Mouse (Mus musculus) retina, postnatal 1 day (tissue): ENCODE data around the gene Sod2.
"Not testable (repeated sequence)": the region's sequence is repeated elsewhere in the genome, so short reads cannot be mapped to it uniquely, and the experiment has no call there.

Experiments
- DNase-seq: peaks from one replicate; pipeline ENCODE4 v3.0.0-alpha.2; 2012

Gene Sod2

GRCm38 (mm10) chr17:13006546-13006945 lies at the start of gene Sod2:
Sod2 (plus strand) TSS chr17:13006846.
- not testable (repeated sequence) for DNase-seq

GRCm38 (mm10) chr17:12959377-12959776 lies 47.3 kb upstream of the Sod2 start:
- DNase-seq, result not testable (repeated sequence)

- DNase-seq, result peak; percentile 96
Measured at GRCm38 (mm10) chr17:12960331-12960873, 46.2 kb upstream of the Sod2 start, which contains the start of gene Acat2. Acat2 (minus strand) TSS chr17:12960747.

GRCm38 (mm10) chr17:12963476-12963875 lies 43.2 kb upstream of the Sod2 start:
- DNase-seq, result no peak

- no peak for DNase-seq
Measured at GRCm38 (mm10) chr17:12967173-12967572, 39.5 kb upstream of the Sod2 start.

- DNase-seq, result no peak
Measured at GRCm38 (mm10) chr17:12973851-12974250, 32.8 kb upstream of the Sod2 start.

GRCm38 (mm10) chr17:12978546-12978945 lies 28.1 kb upstream of the Sod2 start:
- DNase-seq, result no peak

- no peak for DNase-seq
Measured at GRCm38 (mm10) chr17:12983988-12984387, 22.7 kb upstream of the Sod2 start.

- not testable (repeated sequence) for DNase-seq
Measured at GRCm38 (mm10) chr17:12988096-12988495, 18.6 kb upstream of the Sod2 start.

GRCm38 (mm10) chr17:12990567-12991145 lies 16.0 kb upstream of the Sod2 start:
- no peak for DNase-seq

GRCm38 (mm10) chr17:12991194-12991634 lies 15.4 kb upstream of the Sod2 start:
- peak; percentile 21 for DNase-seq

- peak; percentile 92 for DNase-seq
Measured at GRCm38 (mm10) chr17:12991635-12992358, 14.8 kb upstream of the Sod2 start.

- DNase-seq, result peak; percentile 98
Measured at GRCm38 (mm10) chr17:12992470-12992991, 14.1 kb upstream of the Sod2 start.

GRCm38 (mm10) chr17:12994069-12994468 lies 12.6 kb upstream of the Sod2 start, which contains the start of gene Wtap:
Wtap (minus strand) TSS chr17:12994169.
- no peak for DNase-seq

- DNase-seq, result peak; percentile 63
Measured at GRCm38 (mm10) chr17:12996345-12996744, 10.3 kb upstream of the Sod2 start.

GRCm38 (mm10) chr17:12997890-12998289 lies 8.8 kb upstream of the Sod2 start:
- no peak for DNase-seq

- DNase-seq, result no peak
Measured at GRCm38 (mm10) chr17:12999069-12999468, 7.6 kb upstream of the Sod2 start.

GRCm38 (mm10) chr17:13002243-13002642 lies 4.4 kb upstream of the Sod2 start:
- not testable (repeated sequence) for DNase-seq

GRCm38 (mm10) chr17:13004436-13004835 lies 2.2 kb upstream of the Sod2 start:
- not testable (repeated sequence) for DNase-seq

- peak; percentile 56 for DNase-seq
Measured at GRCm38 (mm10) chr17:13006984-13007383, 338 bp downstream of the Sod2 start.

- peak; percentile 98 for DNase-seq
Measured at GRCm38 (mm10) chr17:13007730-13008425, 1.2 kb downstream of the Sod2 start.

- DNase-seq, result no peak
Measured at GRCm38 (mm10) chr17:13008528-13008927, 1.9 kb downstream of the Sod2 start.

GRCm38 (mm10) chr17:13009887-13010286 lies 3.2 kb downstream of the Sod2 start:
- peak; percentile 80 for DNase-seq
